In genomic region chr5:123851398-123851797, GRCm38 (mm10) we compare ENCODE assay signal across 15 mouse cellular contexts. TPM values are rescaled to one million over a fixed set of nuclear protein-coding genes. Genes with fewer than 3 reads are reported as not detected.
DNase-seq lines count a peak whose midpoint lies in the region; ATAC-seq lines count a peak whose summit lies in the region.
"Had no signal": no experiment of that assay in that cellular context is flagged by ENCODE, and none has a peak within 500 bp of the region (broad histone marks: within the 10 kb centered on the region; RNA-seq: fewer than 3 reads in every experiment).

No protein-coding gene starts in this region.

- peak; percentile 54; the same call in 1 of the 2 replicates for ATAC-seq in common myeloid progenitor, adult 5-6 weeks (replicated peaks; ENCODE audit: low read depth, poor library complexity, severe bottlenecking)
- ATAC-seq in stomach, embryonic 14.5 days (ENCODE audit: insufficient number of reproducible peaks, insufficient read depth, low FRiP score, low read depth): peak; percentile 18; the same call in 1 of the 2 replicates
- ATAC-seq: forebrain, embryonic 16.5 days; inflammation-experienced regulatory T-cells, adult 6 months had no signal

- H3K27ac ChIP-seq in stomach, embryonic 14.5 days (ENCODE audit: low read length): no peak overlapping the region
- H3K27ac ChIP-seq: liver, embryonic 15.5 days had no signal

- DNase-seq in 416B (ENCODE audit: low read depth): peak; percentile 86
- peak; percentile 57 for DNase-seq in kidney, postnatal 10 days
- DNase-seq in gastrocnemius, postnatal 4 days (ENCODE audit: low spot score in 2 of 2): no peak
- DNase-seq in adrenal gland, postnatal 10 days: no peak
- DNase-seq in frontal cortex, adult 2 months (ENCODE audit: extremely low spot score in 1 of 2, low spot score in 1 of 2): no peak
- DNase-seq: adrenal gland, postnatal 36 days; cerebellum, postnatal 36 days; gastrocnemius, postnatal 36 days; layer of hippocampus, postnatal 36 days had no signal

- H3K36me3 ChIP-seq in stomach, embryonic 14.5 days (ENCODE audit: control insufficient read depth, insufficient read depth, low read length): no peaks in the 10 kb centered on the region
- H3K36me3 ChIP-seq: liver, embryonic 15.5 days had no signal

- H3K9me3 ChIP-seq in stomach, embryonic 14.5 days (ENCODE audit: control insufficient read depth, low read depth, low read length): no peaks in the 10 kb centered on the region
- H3K9me3 ChIP-seq: liver, embryonic 15.5 days had no signal

- no peak overlapping the region for H3K9ac ChIP-seq in stomach, embryonic 14.5 days (replicated peaks; ENCODE audit: low read depth, low read length)
- H3K9ac ChIP-seq: liver, embryonic 15.5 days had no signal

- H3K4me3 ChIP-seq in stomach, embryonic 14.5 days (ENCODE audit: low read depth, low read length): no peak overlapping the region
- H3K4me3 ChIP-seq: liver, embryonic 15.5 days had no signal

- WGBS in stomach, embryonic 14.5 days: 27% methylated on average over 2 of the region's 2 CpGs

- no peak overlapping the region for H3K4me2 ChIP-seq in stomach, embryonic 14.5 days (replicated peaks; ENCODE audit: low read depth, low read length)
- H3K4me2 ChIP-seq: liver, embryonic 15.5 days had no signal

- H3K27me3 ChIP-seq in stomach, embryonic 14.5 days (ENCODE audit: control insufficient read depth, insufficient read depth, low read length): no peaks in the 10 kb centered on the region

- no peaks in the 10 kb centered on the region for H3K4me1 ChIP-seq in stomach, embryonic 14.5 days (ENCODE audit: control insufficient read depth, insufficient read depth, low read length)

RNA-seq across cellular contexts. Expression of gene Hcar2, which starts 13.9 kb away (rescaled TPM):
- total RNA-seq in common myeloid progenitor, adult 5-6 weeks (2017): 3.6 and 4.3 TPM in 2 replicates
- polyA plus RNA-seq in stomach, embryonic 14.5 days (2014; fragmentation: Nextera tagmentation; extraction: Ambion mirVana): 1.6 and 2.1 TPM in 2 replicates
- total RNA-seq in gastrocnemius, postnatal 4 days (2021): 1 to 10 TPM in 1 of 2 experiments, under 1 TPM in 1; 0.96 to 1.8 TPM
- 1 to 10 TPM; 1.4 to 2.3 TPM for total RNA-seq in adrenal gland, postnatal 10 days (2021)
- polyA plus RNA-seq in frontal cortex, adult 2 months (2012; rRNA removed): 0.10 TPM in 1 of 2 replicates, not detected in the other
- polyA plus RNA-seq: forebrain, embryonic 16.5 days; limb, embryonic 11.5 days had no signal

RNA-seq across cellular contexts. Expression of gene Hcar1, which starts 28.4 kb away (rescaled TPM):
- total RNA-seq in common myeloid progenitor, adult 5-6 weeks (2017): not detected in 2 replicates
- polyA plus RNA-seq in stomach, embryonic 14.5 days (2014; fragmentation: Nextera tagmentation; extraction: Ambion mirVana): 1.6 and 2.3 TPM in 2 replicates
- 1 to 10 TPM; 1.4 to 3.3 TPM for total RNA-seq in gastrocnemius, postnatal 4 days (2021)
- 10 to 100 TPM in 1 of 2 experiments, 1 to 10 TPM in 1; 8.1 to 17.5 TPM for total RNA-seq in adrenal gland, postnatal 10 days (2021)
- polyA plus RNA-seq in frontal cortex, adult 2 months (2012; rRNA removed): 1.0 and 1.1 TPM in 2 replicates
- polyA plus RNA-seq: inflammation-experienced regulatory T-cells, adult 6 months had no signal

RNA-seq across cellular contexts. Expression of gene Denr, which starts 55.6 kb away (rescaled TPM):
- total RNA-seq in common myeloid progenitor, adult 5-6 weeks (2017): 83.5 and 117 TPM in 2 replicates
- 140 and 143 TPM in 2 replicates for polyA plus RNA-seq in stomach, embryonic 14.5 days (2014; fragmentation: Nextera tagmentation; extraction: Ambion mirVana)
- 10 to 100 TPM; 59.8 to 66.3 TPM for total RNA-seq in gastrocnemius, postnatal 4 days (2021)
- total RNA-seq in adrenal gland, postnatal 10 days (2021): 10 to 100 TPM; 68.0 to 74.5 TPM
- 52.0 and 53.2 TPM in 2 replicates for polyA plus RNA-seq in frontal cortex, adult 2 months (2012; rRNA removed)

Comparison
In these comparisons a context has a peak if more than half of its experiments do, and no peak if none do; other contexts are left out.
1. DNase-seq: peak in 416B (single experiment) and kidney, postnatal 10 days (single experiment); none in gastrocnemius, postnatal 4 days (0 of 2), adrenal gland, postnatal 10 days (single experiment) and frontal cortex, adult 2 months (0 of 2).